In the genomic region with DNA sequence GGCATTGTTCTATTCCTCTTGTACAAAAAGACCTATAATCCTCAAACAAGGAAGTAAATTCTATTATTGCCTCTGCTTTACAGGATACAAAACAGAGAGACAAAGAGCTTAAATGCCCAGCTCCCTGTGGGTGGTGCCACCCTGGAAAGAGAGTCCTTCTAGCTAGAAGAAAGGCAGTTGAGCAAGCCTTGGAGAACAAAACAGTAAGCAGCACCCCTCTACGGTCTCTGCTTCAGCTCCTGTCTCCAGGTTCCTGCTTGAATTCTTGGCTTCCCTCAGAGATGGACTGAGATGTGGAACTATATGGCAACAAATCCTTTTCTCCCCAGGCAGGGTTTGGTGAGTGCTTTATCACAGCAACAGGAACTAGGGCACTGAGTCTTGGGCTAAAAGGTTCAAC, we compare ENCODE assay signal across 10 mouse cellular contexts.
"Had no signal": no experiment of that assay in that cellular context is flagged by ENCODE, and none has a peak within 500 bp of the region (broad histone marks: within the 10 kb centered on the region; RNA-seq: fewer than 3 reads in every experiment).

No protein-coding gene starts in this region.

- H3K9me3 ChIP-seq: limb, embryonic 13.5 days; midbrain, embryonic 10.5 days had no signal

- H3K27me3 ChIP-seq: limb, embryonic 13.5 days had no signal

- DNase-seq: kidney, adult 18-20 months; kidney, postnatal 10 days; left cerebral cortex, postnatal 4 days; lung, embryonic 14.5 days; lung, postnatal 10 days; lung, postnatal 4 days; right cerebral cortex, postnatal 14 days had no signal

- ATAC-seq: midbrain, embryonic 16.5 days had no signal

- H3K4me2 ChIP-seq: limb, embryonic 13.5 days; lung, embryonic 14.5 days had no signal

- H3K36me3 ChIP-seq: limb, embryonic 13.5 days; midbrain, embryonic 10.5 days had no signal

- H3K4me3 ChIP-seq: limb, embryonic 13.5 days; midbrain, embryonic 10.5 days had no signal

- H3K27ac ChIP-seq: limb, embryonic 13.5 days; midbrain, embryonic 10.5 days had no signal

- H3K9ac ChIP-seq: limb, embryonic 13.5 days; lung, embryonic 14.5 days had no signal
